15 mouse cellular contexts compared by ENCODE assay signal in the genomic region with DNA sequence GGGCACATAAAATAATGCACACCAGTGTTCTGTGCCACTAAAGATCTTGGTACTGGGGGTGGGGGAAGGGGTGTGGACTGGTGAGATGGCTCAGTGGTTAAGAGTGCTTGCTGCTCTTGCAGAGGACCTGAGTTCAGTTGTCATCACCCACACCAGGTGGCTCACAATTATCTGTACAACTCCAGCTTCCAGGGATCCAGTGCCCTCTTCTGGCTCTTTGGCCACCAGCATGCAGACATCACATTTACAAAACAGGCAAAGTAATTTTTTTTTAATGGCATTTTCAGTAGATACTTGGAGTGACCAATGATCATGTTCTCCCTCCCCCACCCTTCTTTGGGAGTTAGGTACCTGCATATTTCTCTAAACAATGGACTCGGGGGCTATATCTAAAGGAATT. TPM values are rescaled to one million over a fixed set of nuclear protein-coding genes. Genes with fewer than 3 reads are reported as not detected.
DNase-seq lines count a peak whose midpoint lies in the region; ATAC-seq and TF ChIP-seq lines count a peak whose summit lies in the region.
"Had no signal": no experiment of that assay in that cellular context is flagged by ENCODE, and none has a peak within 500 bp of the region (broad histone marks: within the 10 kb centered on the region; RNA-seq: fewer than 3 reads in every experiment).

No protein-coding gene starts in this region.

- no peak overlapping the region for H3K4me3 ChIP-seq in left cerebral cortex, adult 2 months
- no peak overlapping the region for H3K4me3 ChIP-seq in midbrain, embryonic 11.5 days (ENCODE audit: low read depth, low read length)
- H3K4me3 ChIP-seq: forebrain, embryonic 15.5 days; kidney, embryonic 15.5 days; limb, embryonic 15.5 days had no signal

- no peak overlapping the region for H3K9ac ChIP-seq in midbrain, embryonic 11.5 days (ENCODE audit: low read length)
- H3K9ac ChIP-seq: forebrain, embryonic 15.5 days; kidney, embryonic 15.5 days; limb, embryonic 15.5 days had no signal

- no peak for ATAC-seq in CD4-positive, CD25-positive, alpha-beta regulatory T cell, adult 4 months
- no peak for ATAC-seq in Patski
- no peak for ATAC-seq in midbrain, embryonic 11.5 days (ENCODE audit: low FRiP score)
- ATAC-seq: forebrain, embryonic 15.5 days had no signal

- no peaks in the 10 kb centered on the region for H3K4me1 ChIP-seq in midbrain, embryonic 11.5 days (ENCODE audit: control insufficient read depth, insufficient read depth, low read length)
- H3K4me1 ChIP-seq: forebrain, embryonic 15.5 days; kidney, embryonic 15.5 days; limb, embryonic 15.5 days had no signal

- POLR2A ChIA-PET in Patski (lab: Charles Lee) = no interaction called here

- CTCF ChIA-PET in Patski (lab: Charles Lee) = interaction anchor here (1.5 kb wide), 1 partner anchor 11 kb away, joined by 3 read pairs; no protein-coding TSS in a partner anchor

- H3K27ac ChIP-seq in left cerebral cortex, adult 2 months = no peak overlapping the region
- H3K27ac ChIP-seq in midbrain, embryonic 11.5 days (ENCODE audit: low read depth, low read length) = no peak overlapping the region
- H3K27ac ChIP-seq: forebrain, embryonic 15.5 days; kidney, embryonic 15.5 days; limb, embryonic 15.5 days had no signal

- peak; percentile 21 for DNase-seq in CD4-positive, CD25-positive, alpha-beta regulatory T cell, adult 2 months (ENCODE audit: low read depth, low spot score)
- no peak for DNase-seq in left cerebral cortex, adult 2 months (ENCODE audit: extremely low spot score in 1 of 2, low spot score in 2 of 2)
- no peak for DNase-seq in left cerebral cortex, postnatal 10 days (ENCODE audit: extremely low spot score in 1 of 2, low spot score in 2 of 2)
- peak; percentile 33 for DNase-seq in 3T3-L1 (ENCODE audit: low read depth, low spot score)
- no peak for DNase-seq in Patski (ENCODE audit: low read depth, low spot score)
- DNase-seq in midbrain, embryonic 11.5 days (ENCODE audit: low spot score, missing footprints) = no peak
- DNase-seq in left cerebral cortex, postnatal 14 days (ENCODE audit: low spot score in 2 of 2) = no peak
- DNase-seq: cerebellum, postnatal 14 days; heart, postnatal 14 days; right cerebral cortex, postnatal 14 days; thymus, adult 18-20 months had no signal

- no peaks in the 10 kb centered on the region for H3K27me3 ChIP-seq in Patski
- no peaks in the 10 kb centered on the region for H3K27me3 ChIP-seq in midbrain, embryonic 11.5 days (ENCODE audit: control insufficient read depth, insufficient read depth, low read length)
- H3K27me3 ChIP-seq: forebrain, embryonic 15.5 days; kidney, embryonic 15.5 days; limb, embryonic 15.5 days had no signal

- no peaks in the 10 kb centered on the region for H3K36me3 ChIP-seq in midbrain, embryonic 11.5 days (ENCODE audit: control insufficient read depth, insufficient read depth, low read length)
- H3K36me3 ChIP-seq: forebrain, embryonic 15.5 days; kidney, embryonic 15.5 days; limb, embryonic 15.5 days had no signal

- in situ Hi-C loops in Patski (cut with MboI; ENCODE audit: low pct_unique_long_range_greater_than_20kb) = loop anchor here (25.0 kb wide), 1 partner anchor 732 kb away; no protein-coding TSS in a partner anchor

- 89% methylated on average over 1 of the region's 1 CpGs for WGBS in midbrain, embryonic 11.5 days

- no peaks in the 10 kb centered on the region for H3K9me3 ChIP-seq in midbrain, embryonic 11.5 days (ENCODE audit: control insufficient read depth, low read length)
- H3K9me3 ChIP-seq: forebrain, embryonic 15.5 days; kidney, embryonic 15.5 days; limb, embryonic 15.5 days had no signal

- intact Hi-C loops in left cerebral cortex, adult 2 months (cut with DNase I) = no loop called here
- intact Hi-C loops in left cerebral cortex, postnatal 10 days (cut with DNase I) = no loop called here
- intact Hi-C loops in left cerebral cortex, postnatal 14 days (cut with DNase I) = no loop called here

- H3K4me2 ChIP-seq in midbrain, embryonic 11.5 days = no peak overlapping the region
- H3K4me2 ChIP-seq: forebrain, embryonic 15.5 days; kidney, embryonic 15.5 days; limb, embryonic 15.5 days had no signal

- TF ChIP-seq CTCF in left cerebral cortex, adult 2 months (IDR thresholded peaks at IDR 0.05) = peak; percentile 24; the same call in 1 of the 2 replicates
- peak; percentile 62 for TF ChIP-seq CTCF in Patski (IDR thresholded peaks at IDR 0.05)

RNA-seq across cellular contexts. Expression of a gene that starts 53.8 kb away (rescaled TPM):
- polyA plus RNA-seq in CD4-positive, CD25-positive, alpha-beta regulatory T cell, adult 4 months (2017; shearing (Covaris generic)) = 100 to 1,000 TPM; 369 to 445 TPM
- 100 to 1,000 TPM; 121 to 129 TPM for total RNA-seq in left cerebral cortex, adult 2 months (2021)
- 100 to 1,000 TPM; 120 to 126 TPM for total RNA-seq in left cerebral cortex, postnatal 10 days (2021)
- 115 TPM for polyA plus RNA-seq in Patski (2021)
- 52.2 and 58.2 TPM in 2 replicates for polyA plus RNA-seq in midbrain, embryonic 11.5 days (2014; fragmentation: Nextera tagmentation; extraction: Ambion mirVana)
- 100 to 1,000 TPM; 117 to 120 TPM for total RNA-seq in left cerebral cortex, postnatal 14 days (2021)

Comparison
In these comparisons a context has a peak if more than half of its experiments do, and no peak if none do; other contexts are left out.
1. DNase-seq: peak in CD4-positive, CD25-positive, alpha-beta regulatory T cell, adult 2 months (single experiment) and 3T3-L1 (single experiment); none in left cerebral cortex, adult 2 months (0 of 2), left cerebral cortex, postnatal 10 days (0 of 2), Patski (single experiment), midbrain, embryonic 11.5 days (single experiment) and left cerebral cortex, postnatal 14 days (0 of 2).